In genomic region chr19:47168793-47169412, GRCm38 (mm10) we compare ENCODE assay signal across 8 mouse cellular contexts. TPM values are rescaled to one million over a fixed set of nuclear protein-coding genes. Genes with fewer than 3 reads are reported as not detected.
A peak's percentile ranks its signal among the peaks of the same experiment; 100 is the strongest.
DNase-seq lines count a peak whose midpoint lies in the region; ATAC-seq lines count a peak whose summit lies in the region.

No protein-coding gene starts in this region.

- H3K9me3 ChIP-seq in megakaryocyte, embryonic 14.5 days, result peaks cover 6% of the 10 kb centered on the region; the same call in 1 of the 2 replicates

- peak overlapping the region; percentile 89 for H3K4me3 ChIP-seq in megakaryocyte, embryonic 14.5 days (replicated peaks)

- peaks cover 18% of the 10 kb centered on the region for H3K4me1 ChIP-seq in megakaryocyte, embryonic 14.5 days

- intact Hi-C loops in left cerebral cortex, postnatal 10 days (cut with DNase I), result loop anchor here (2.0 kb wide), 1 partner anchor 48 kb away; no protein-coding TSS in a partner anchor

- ATAC-seq in inflammation-experienced regulatory T-cells, adult 6 months, result peak; percentile 67

- H3K36me3 ChIP-seq in megakaryocyte, embryonic 14.5 days (replicated peaks; ENCODE audit: low read length), result no peaks in the 10 kb centered on the region

- peaks cover 16% of the 10 kb centered on the region for H3K27me3 ChIP-seq in megakaryocyte, embryonic 14.5 days (replicated peaks)

- peak; percentile 85 for DNase-seq in adrenal gland, adult 2 months
- peak; percentile 87 for DNase-seq in embryo, embryonic 11 days
- peak; percentile 57 for DNase-seq in gastrocnemius, postnatal 25 days
- peak; percentile 75 to 87 for DNase-seq in left cerebral cortex, postnatal 10 days (ENCODE audit: extremely low spot score in 1 of 2, low spot score in 2 of 2)
- peak; percentile 94 for DNase-seq in right cerebral cortex, postnatal 14 days
- peak; percentile 83 for DNase-seq in urinary bladder, postnatal 25 days (ENCODE audit: low spot score)

RNA-seq across cellular contexts. Expression of gene Neurl1a, which starts 9.7 kb away (rescaled TPM):
- total RNA-seq in adrenal gland, adult 2 months (2021), result 10 to 100 TPM; 12.1 to 24.2 TPM
- 21.5 and 28.3 TPM in 2 replicates for polyA plus RNA-seq in adrenal gland, adult 2 months (2012; rRNA removed)
- total RNA-seq in gastrocnemius, postnatal 25 days (2021), result 100 to 1,000 TPM in 1 of 2 experiments, 10 to 100 TPM in 1; 98.2 to 105 TPM
- polyA plus RNA-seq in inflammation-experienced regulatory T-cells, adult 6 months (2017; shearing (Covaris generic)), result under 1 TPM; 0.19 to 0.32 (median 0.25) TPM
- total RNA-seq in left cerebral cortex, postnatal 10 days (2021), result 100 to 1,000 TPM; 107 to 111 TPM
- polyA plus RNA-seq in megakaryocyte, embryonic 14.5 days (2012; ENCODE audit: insufficient read depth, low replicate concordance), result 0.98 TPM in 1 of 2 replicates, not detected in the other

RNA-seq across cellular contexts. Expression of gene Calhm3, which starts 11.3 kb away (rescaled TPM):
- not detected for total RNA-seq in adrenal gland, adult 2 months (2021)
- polyA plus RNA-seq in adrenal gland, adult 2 months (2012; rRNA removed), result not detected in 2 replicates
- total RNA-seq in gastrocnemius, postnatal 25 days (2021), result not detected
- polyA plus RNA-seq in inflammation-experienced regulatory T-cells, adult 6 months (2017; shearing (Covaris generic)), result not detected
- total RNA-seq in left cerebral cortex, postnatal 10 days (2021), result not detected
- not detected in 2 replicates for polyA plus RNA-seq in megakaryocyte, embryonic 14.5 days (2012; ENCODE audit: insufficient read depth, low replicate concordance)

RNA-seq across cellular contexts. Expression of gene Calhm1, which starts 24.8 kb away (rescaled TPM):
- total RNA-seq in adrenal gland, adult 2 months (2021), result not detected
- polyA plus RNA-seq in adrenal gland, adult 2 months (2012; rRNA removed), result not detected in 2 replicates
- total RNA-seq in gastrocnemius, postnatal 25 days (2021), result not detected
- polyA plus RNA-seq in inflammation-experienced regulatory T-cells, adult 6 months (2017; shearing (Covaris generic)), result not detected
- total RNA-seq in left cerebral cortex, postnatal 10 days (2021), result not detected
- not detected in 2 replicates for polyA plus RNA-seq in megakaryocyte, embryonic 14.5 days (2012; ENCODE audit: insufficient read depth, low replicate concordance)

RNA-seq across cellular contexts. Expression of gene Calhm2, which starts 30.8 kb away (rescaled TPM):
- 1 to 10 TPM; 4.0 to 6.0 TPM for total RNA-seq in adrenal gland, adult 2 months (2021)
- 11.4 and 11.9 TPM in 2 replicates for polyA plus RNA-seq in adrenal gland, adult 2 months (2012; rRNA removed)
- total RNA-seq in gastrocnemius, postnatal 25 days (2021), result 1 to 10 TPM; 1.9 to 2.2 TPM
- 10 to 100 TPM; 13.3 to 21.6 (median 15.8) TPM for polyA plus RNA-seq in inflammation-experienced regulatory T-cells, adult 6 months (2017; shearing (Covaris generic))
- 1 to 10 TPM; 3.0 to 4.3 TPM for total RNA-seq in left cerebral cortex, postnatal 10 days (2021)
- 3.1 and 3.2 TPM in 2 replicates for polyA plus RNA-seq in megakaryocyte, embryonic 14.5 days (2012; ENCODE audit: insufficient read depth, low replicate concordance)

Comparison
In these comparisons a context has a peak if more than half of its experiments do, and no peak if none do; other contexts are left out.
1. Peak in every context shown above with its lines: DNase-seq, ATAC-seq and H3K4me3 ChIP-seq.